Mouse (Mus musculus) urinary bladder, adult 2 months (tissue): Measurements from ENCODE around the gene Srp54b. TPM values are rescaled to one million over a fixed set of nuclear protein-coding genes. Genes with fewer than 3 reads are reported as not detected.
A peak's percentile ranks its signal among the peaks of the same experiment; 100 is the strongest.
"Not testable (repeated sequence)": the region's sequence is repeated elsewhere in the genome, so short reads cannot be mapped to it uniquely, and the experiment has no call there.

Experiments
- DNase-seq: peaks from one replicate; pipeline ENCODE4 v3.0.0; 2022; ENCODE audit warnings: low spot score
- polyA plus RNA-seq: library from polyadenylated mRNA; depleted of rRNA; stranded (reverse); fragments of >200 nt; gene quantifications from 2 replicates; pipeline ENCODE4 v1.2.3, GENCODE M21; 2012; rRNA removed

Gene Srp54b
- 30.0 and 32.3 TPM in 2 replicates for polyA plus RNA-seq

GRCm38 (mm10) chr12:55154559-55155448 is at the start of gene Srp54b:
Gene Srp54b (plus strand): TSS chr12:55155104.
- DNase-seq = not testable (repeated sequence)

- not testable (repeated sequence) for DNase-seq
These were observed 42.3 kb upstream of the Srp54b start for GRCm38 (mm10) chr12:55112616-55113015.

- not testable (repeated sequence) for DNase-seq
These were observed 30.7 kb upstream of the Srp54b start, which contains the start of gene Fam177a for GRCm38 (mm10) chr12:55124242-55124641. Gene Fam177a (plus strand): TSS chr12:55124469.

- DNase-seq = not testable (repeated sequence)
These were observed 30.2 kb upstream of the Srp54b start for GRCm38 (mm10) chr12:55124731-55125130.

- DNase-seq = not testable (repeated sequence)
These were observed 19.4 kb upstream of the Srp54b start for GRCm38 (mm10) chr12:55135540-55135939.

- not testable (repeated sequence) for DNase-seq
These were observed 17.0 kb upstream of the Srp54b start for GRCm38 (mm10) chr12:55137859-55138258.

GRCm38 (mm10) chr12:55155449-55155783 is 512 bp downstream of the Srp54b start:
- not testable (repeated sequence) for DNase-seq

GRCm38 (mm10) chr12:55167034-55167557 is 12.2 kb downstream of the Srp54b start:
- not testable (repeated sequence) for DNase-seq

- DNase-seq = not testable (repeated sequence)
These were observed 32.8 kb downstream of the Srp54b start for GRCm38 (mm10) chr12:55187686-55188085.

- DNase-seq = not testable (repeated sequence)
These were observed 34.2 kb downstream of the Srp54b start for GRCm38 (mm10) chr12:55189127-55189526.

- DNase-seq = not testable (repeated sequence)
These were observed 44.4 kb downstream of the Srp54b start, which contains the start of gene 1700047I17Rik2 for GRCm38 (mm10) chr12:55199306-55199705. Gene 1700047I17Rik2 (plus strand): TSS chr12:55199592.

- not testable (repeated sequence) for DNase-seq
These were observed 44.9 kb downstream of the Srp54b start for GRCm38 (mm10) chr12:55199799-55200198.

GRCm38 (mm10) chr12:55212944-55213343 is 58.0 kb downstream of the Srp54b start:
- not testable (repeated sequence) for DNase-seq

- DNase-seq = not testable (repeated sequence)
These were observed 75.0 kb downstream of the Srp54b start, which contains the start of gene Srp54c for GRCm38 (mm10) chr12:55229626-55230519. Gene Srp54c (plus strand): TSS chr12:55230168.

- DNase-seq = peak; percentile 18
These were observed 75.6 kb downstream of the Srp54b start for GRCm38 (mm10) chr12:55230520-55230861.

Other genes with a start within 250 kb of the Srp54b start
- gene Gm20403, start 168.6 kb upstream of the Srp54b start, polyA plus RNA-seq = not detected in 2 replicates
- gene Baz1a, start 140.8 kb upstream of the Srp54b start, polyA plus RNA-seq = 7.1 and 9.8 TPM in 2 replicates
- gene 2700097O09Rik, start 75.0 kb upstream of the Srp54b start, polyA plus RNA-seq = 17.9 and 21.2 TPM in 2 replicates
- 62.8 and 78.5 TPM in 2 replicates for gene Srp54a, start 74.8 kb upstream of the Srp54b start, polyA plus RNA-seq
- gene Fam177a, start 30.6 kb upstream of the Srp54b start, polyA plus RNA-seq = 27.9 and 31.6 TPM in 2 replicates
- not detected in 2 replicates for gene 1700047I17Rik2, start 44.5 kb downstream of the Srp54b start, polyA plus RNA-seq
- 51.7 and 52.6 TPM in 2 replicates for gene Srp54c, start 75.1 kb downstream of the Srp54b start, polyA plus RNA-seq
- gene 1110008L16Rik, start 144.5 kb downstream of the Srp54b start, polyA plus RNA-seq = 12.3 and 12.9 TPM in 2 replicates
- 8.9 and 9.0 TPM in 2 replicates for gene Ppp2r3c, start 147.9 kb downstream of the Srp54b start, polyA plus RNA-seq
- 149 and 166 TPM in 2 replicates for gene Psma6, start 229.1 kb downstream of the Srp54b start, polyA plus RNA-seq